Mouse (Mus musculus) urinary bladder, adult 2 months (tissue): Measurements from ENCODE around the gene Rad51c. TPM values are rescaled to one million over a fixed set of nuclear protein-coding genes. Genes with fewer than 3 reads are reported as not detected.
"Not testable (repeated sequence)": the region's sequence is repeated elsewhere in the genome, so short reads cannot be mapped to it uniquely, and the experiment has no call there.

Experiments used
- DNase-seq: peaks from one replicate; pipeline ENCODE4 v3.0.0; 2022; ENCODE audit warnings: low spot score
- polyA plus RNA-seq: library from polyadenylated mRNA; depleted of rRNA; stranded (reverse); fragments of >200 nt; gene quantifications from 2 replicates; pipeline ENCODE4 v1.2.3, GENCODE M21; 2012

The Rad51c gene
- polyA plus RNA-seq, 1 experiment = 1.2 TPM

DNA sequence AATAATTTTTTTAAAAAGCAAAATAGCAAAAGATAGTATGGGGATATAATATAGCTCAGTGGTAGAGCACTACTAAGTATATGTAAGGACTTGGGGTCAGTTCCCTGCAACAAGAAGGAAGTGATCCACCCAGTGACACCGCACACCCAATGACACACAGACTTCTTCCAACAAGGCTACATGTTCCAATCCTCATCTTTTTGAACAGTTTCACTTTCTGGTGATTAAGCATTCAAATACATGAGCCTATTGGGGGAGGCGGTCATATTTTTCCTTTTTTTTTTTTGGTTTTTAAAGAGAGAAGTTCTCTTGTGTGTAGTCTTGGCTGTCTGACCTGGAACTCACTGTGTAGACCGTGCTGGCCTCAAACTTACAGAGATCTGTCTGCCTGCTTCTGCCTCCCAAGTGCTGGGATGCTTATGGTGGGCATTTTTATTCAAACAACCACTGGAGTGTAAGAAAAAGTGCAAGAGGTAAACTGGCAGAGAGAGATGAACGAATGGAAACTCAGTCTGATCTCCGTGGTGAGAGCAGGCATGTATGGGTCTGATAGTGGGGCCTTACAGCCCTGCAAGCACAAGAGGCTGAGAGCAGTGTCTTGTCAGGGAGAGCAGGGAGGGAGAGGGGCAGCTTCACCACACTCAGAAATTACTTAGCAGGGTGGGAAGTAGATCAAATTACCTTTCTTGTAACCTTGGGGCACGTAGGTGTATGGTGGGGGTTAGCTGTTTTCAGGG, 28.3 kb upstream of the Rad51c start:
- DNase-seq = no peak

DNA sequence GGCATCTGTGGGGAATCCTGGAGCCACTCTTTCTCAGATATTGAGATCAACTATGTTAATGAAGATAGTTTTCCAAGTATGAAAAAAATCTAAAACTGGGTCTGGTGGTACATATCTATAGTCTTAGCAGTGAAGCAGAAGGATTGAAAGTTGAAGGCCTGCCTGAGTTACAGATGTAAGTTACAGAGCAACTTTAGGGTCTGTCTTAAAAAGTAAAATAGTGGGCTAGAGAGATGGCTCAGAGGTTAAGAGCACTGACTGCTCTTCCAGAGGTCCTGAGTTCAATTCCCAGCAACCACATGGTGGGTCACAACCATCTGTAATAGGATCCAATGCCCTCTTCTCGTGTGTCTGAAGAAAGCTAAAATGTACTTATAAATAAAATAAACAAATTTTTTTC, 27.7 kb upstream of the Rad51c start:
- no peak for DNase-seq

DNA sequence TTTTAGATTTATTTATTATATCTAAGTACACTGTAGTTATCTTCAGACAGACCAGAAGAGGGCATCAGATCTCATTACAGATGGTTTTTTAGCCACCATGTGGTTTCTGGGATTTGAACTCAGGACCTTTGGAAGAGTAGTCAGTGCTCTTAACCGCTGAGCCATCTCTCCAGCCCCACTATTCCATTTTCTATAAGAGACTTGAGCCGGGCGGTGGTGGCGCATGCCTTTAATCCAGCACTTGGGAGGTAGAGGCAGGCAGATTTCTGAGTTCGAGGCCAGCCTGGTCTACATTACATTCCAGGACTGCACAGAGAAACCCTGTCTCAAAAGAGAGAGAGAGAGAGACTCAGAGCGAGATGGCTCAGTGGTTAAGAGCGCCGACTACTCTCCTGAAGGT, 27.1 kb upstream of the Rad51c start:
- DNase-seq = not testable (repeated sequence)

DNA sequence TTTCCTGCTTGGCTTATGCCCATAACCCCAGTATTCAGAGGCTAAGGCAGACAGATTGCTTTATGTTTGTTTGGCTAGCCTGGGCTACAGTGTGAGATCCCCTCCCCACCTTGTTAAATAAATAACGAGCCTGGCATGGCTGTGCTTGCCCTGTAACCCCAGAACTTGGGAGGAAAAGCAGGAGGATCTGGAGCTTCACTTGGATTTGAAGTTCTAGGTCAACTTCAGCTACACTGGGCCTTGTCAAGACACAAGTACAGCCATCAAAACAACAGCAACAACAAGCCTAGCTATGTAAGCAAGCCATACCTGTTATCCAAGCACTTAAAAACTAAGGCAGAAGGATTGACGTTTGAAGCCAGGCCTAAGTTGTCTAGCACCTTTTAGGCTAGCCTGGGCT, 25.6 kb upstream of the Rad51c start:
- DNase-seq = no peak

DNA sequence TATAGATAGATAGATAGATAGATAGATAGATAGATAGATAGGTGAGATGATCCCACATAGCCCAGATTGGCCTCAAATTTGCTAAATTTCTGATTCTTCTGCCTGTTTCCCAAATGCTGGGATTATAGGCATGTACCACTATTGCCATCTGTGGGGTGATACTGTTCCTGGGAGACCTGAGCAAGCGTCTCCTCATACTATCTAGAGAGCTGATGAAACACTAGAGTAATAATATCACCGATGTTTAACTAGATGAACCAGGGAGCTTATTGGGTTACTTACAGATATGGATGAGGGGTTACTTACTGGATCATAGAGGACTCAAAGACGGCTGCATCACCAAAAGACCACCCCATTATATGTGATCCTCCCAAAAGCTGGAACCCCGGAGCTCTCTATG, 24.6 kb upstream of the Rad51c start:
- no peak for DNase-seq

DNA sequence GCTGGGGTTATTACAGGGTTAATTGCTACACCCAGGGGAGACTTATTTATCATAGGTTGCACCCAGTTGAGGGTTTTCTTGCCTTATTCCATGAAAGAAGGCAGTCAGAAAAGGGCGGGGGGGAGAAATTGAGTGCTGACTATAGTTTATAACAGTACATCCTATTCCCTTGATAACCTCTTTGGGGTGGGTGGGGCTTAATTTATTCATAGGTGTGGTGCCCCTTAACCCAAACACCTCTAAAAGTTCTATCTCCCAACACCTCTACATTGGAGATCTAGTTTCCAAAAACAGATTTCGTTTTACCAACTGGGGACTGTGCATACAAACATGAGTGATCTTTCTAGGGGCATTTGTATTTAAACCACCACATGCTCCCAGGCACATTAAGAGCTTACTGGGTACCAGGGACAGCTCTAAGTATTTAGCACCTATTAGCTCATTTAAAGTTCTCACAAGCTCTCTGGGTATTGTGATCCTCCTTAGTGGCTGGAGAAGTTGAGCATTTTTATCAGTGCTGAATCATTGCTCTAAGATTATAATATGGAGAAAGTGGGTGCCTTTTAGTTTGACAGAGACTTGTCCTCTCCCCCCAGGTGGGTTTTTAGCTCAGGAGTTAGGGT, 23.4 kb upstream of the Rad51c start:
- no peak for DNase-seq

DNA sequence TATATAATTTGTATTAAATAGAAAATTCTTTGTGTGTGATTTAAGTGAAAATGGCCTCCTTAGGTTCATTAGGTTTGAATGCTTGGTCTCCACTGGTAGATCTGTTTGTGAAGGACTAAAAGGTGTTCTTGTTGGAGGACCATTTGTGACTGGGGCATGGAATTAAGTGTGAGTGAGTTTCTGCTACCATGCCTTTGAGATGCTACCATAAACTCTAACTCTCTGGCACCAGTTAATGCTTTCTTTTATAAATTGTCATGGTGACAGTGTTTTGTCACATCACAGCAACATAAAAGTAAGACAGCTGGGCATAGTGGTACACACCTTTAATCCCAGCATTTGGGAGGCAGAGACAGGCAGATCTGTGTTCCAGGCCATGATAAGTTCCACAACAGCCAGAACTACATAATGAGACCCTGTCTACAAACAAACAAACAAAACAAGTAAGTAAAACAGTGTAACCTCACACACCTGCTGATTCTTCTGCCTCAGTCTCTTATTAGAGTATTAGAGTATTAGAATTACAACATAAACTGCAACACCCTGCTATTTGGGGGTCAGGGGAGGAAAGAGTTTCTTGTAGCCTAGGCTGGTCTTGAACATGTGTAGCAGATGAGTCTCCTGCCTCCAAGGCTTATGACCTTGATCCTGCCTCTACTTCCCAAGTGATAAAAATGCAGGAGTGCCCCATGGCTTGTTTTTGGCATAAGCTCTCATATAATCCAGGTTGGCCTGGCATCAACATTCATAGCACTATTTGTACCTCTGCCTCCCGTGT, 22.7 kb upstream of the Rad51c start:
- DNase-seq = no peak

DNA sequence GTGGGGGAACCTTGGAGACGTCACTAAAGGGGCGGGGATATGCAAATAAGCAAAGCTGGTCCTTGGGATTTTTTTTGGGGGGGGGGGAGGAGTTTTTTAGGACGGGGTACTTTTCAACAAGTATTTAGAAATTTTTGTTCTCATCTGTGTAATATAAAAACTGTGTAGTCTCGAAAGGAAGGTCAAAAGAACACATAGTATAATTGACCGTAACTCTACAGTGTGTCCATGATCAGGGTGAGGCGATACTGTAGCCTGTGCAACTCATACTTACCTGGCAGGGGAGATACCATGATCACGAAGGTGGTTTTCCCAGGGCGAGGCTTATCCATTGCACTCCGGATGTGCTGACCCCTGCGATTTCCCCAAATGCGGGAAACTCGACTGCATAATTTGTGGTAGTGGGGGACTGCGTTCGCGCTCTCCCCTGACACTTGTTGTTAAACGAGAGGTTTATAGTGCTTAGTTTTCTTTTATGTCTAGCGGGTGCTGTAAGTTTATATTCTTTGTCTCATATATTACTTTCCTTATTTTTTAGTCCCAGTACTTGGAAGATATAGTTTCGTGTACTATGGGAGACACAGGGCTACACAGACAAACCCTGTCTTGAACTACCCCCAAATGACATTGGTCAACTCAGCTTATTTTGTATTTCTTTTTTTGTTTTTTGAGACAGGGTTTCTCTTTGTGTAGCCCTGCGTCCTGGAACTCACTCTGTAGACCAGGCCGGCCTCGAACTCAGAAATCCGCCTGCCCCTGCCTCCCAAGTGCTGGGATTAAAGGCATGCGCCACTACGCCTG, 21.9 kb upstream of the Rad51c start:
- DNase-seq = peak; percentile 61

DNA sequence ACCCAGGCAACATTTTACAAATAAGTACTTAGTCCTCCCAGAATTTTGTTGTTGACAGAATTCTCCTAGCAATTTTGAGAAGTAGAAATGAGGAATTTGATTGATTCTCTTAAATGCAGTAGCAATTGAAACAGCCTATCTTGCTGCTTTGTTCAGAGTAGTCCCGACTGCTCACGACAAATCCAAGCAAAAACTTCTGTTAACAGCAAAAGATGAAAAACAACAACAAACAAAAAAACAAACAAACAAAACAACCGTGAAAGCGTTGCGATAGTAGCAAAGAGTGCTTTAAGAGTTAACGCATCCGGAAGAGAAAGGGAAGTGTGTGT, 21.3 kb upstream of the Rad51c start:
- no peak for DNase-seq

DNA sequence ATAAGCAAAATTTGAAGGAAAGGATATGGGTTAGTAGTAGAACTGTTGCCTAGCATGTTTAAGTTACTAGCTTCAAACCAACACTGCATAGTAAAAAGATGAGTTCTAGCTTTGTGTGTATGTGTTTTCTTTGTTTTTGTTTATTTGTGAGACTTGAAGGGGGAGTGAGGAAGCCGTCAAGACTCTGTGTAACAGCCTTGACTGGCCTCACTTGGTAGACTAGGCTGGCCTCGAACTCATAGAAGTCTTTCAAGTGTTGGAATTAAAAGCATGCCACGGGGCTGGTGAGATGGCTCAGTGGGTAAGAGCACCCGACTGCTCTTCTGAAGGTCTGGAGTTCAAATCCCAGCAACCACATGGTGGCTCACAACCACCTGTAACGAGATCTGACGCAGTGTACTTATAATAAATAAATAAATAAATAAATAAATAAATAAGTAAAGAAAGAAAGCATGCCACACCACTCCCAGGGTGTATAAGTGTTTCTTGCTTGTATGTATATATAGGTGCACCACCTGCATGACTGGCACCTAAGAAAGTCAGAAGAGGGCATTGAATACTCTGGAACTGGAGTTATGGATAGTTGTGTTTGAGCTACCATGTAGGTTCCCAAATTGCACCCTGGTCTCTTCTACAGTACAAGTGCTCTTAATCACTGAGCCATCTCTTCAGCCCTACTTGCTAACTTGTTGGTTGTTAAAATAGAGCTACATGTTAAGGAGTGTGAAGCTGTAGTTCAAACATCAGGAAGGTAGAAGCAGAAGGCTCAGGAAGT, 19.0 kb upstream of the Rad51c start:
- no peak for DNase-seq

DNA sequence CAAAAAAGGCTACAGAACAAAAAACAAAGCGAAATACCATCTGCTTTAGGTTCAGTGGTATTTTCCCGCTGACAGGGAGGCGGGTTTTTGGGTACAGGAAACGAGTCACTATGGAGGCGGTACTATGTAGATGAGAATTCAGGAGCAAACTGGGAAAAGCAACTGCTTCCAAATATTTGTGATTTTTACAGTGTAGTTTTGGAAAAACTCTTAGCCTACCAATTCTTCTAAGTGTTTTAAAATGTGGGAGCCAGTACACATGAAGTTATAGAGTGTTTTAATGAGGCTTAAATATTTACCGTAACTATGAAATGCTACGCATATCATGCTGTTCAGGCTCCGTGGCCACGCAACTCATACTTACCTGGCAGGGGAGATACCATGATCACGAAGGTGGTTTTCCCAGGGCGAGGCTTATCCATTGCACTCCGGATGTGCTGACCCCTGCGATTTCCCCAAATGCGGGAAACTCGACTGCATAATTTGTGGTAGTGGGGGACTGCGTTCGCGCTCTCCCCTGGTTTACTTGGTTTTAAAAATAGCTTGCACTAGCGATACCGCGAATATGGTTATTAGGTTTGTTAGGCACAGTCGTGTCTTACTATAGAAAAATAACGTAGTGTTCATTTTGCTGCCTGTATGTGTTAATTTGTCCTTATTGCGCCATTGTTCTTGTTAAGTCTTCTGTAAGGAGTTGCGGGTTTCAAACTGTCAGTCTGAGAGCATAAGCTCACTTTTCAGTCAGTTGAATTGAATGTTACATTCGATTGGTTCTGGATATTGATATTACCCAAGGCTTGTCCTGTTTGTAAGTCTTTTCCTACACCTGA, 18.0 kb upstream of the Rad51c start:
- peak; percentile 67 for DNase-seq

DNA sequence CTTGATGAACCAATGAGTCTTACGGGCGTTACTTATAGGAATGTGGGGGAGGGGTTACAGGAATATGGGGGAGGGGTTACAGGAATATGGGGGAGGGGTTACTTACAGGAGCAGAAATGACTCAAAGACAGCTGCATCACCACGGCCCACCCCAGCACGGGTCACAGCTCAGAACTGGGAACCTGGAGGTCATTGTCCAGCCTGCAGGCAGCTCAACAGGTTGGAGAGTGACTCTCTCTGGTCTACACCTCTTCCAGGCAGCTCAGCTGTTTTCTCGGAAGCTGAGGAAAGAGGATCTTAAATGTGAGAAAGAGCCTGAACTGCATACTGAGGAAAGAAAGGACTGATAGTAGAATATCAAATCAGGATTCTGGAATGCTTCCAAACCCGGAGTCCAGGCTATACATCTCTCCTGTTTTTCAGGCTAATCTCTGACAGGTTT, 17.0 kb upstream of the Rad51c start:
- no peak for DNase-seq

DNA sequence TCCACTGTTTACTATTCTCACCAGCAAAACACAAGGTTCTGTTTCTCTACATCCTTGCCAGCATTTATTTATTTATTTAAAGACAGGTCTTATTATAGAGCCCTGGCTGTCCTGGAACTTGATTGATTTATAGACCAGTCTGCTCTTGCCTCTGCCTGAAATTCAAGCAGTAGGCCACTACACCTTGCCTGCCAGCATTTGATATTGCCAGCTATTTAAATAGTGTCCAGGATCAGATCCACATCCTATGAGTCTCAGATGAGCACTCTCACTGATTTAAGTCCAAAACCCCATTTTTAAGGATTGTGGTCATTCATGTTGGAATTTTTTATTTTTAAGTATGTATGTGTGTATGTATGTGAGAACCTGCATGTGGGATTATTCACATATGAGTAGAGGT, 16.1 kb upstream of the Rad51c start:
- DNase-seq = no peak

DNA sequence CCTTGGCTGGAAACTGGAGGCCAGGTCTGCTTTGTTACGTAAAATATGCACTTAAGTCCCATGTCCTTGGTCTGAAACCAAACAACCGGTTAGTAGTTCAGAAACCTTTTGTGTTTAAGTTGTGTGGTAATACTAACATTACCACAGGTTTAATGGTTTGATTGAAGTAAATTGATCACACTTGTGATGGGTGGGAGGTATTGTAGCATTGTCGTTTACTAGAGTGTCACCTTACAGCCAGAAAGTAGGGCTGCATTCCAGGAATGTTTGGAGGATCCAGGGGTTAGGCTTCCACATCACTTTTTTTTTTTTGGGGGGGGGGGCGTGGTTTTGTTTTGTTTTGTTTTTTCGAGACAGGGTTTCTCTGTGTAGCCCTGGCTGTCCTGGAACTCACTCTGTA, 11.4 kb upstream of the Rad51c start:
- DNase-seq = no peak

DNA sequence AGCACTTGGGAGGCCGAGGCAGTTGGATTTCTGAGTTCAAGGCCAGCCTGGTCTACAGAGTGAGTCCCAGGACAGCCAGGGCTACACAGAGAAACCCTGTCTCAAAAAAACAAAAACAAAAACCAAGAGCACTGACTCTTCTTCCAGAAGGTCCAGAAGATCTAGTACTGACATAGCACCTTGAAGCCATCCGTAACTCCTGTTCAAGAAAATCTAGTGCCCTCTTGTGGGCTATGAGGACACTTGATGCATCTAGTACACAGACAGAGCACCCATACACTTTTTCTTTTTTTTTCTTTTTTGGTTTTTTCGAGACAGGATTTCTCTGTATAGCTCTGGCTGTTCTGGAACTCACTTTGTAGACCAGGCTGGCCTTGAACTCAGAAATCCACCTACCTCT, 8.7 kb upstream of the Rad51c start:
- not testable (repeated sequence) for DNase-seq

DNA sequence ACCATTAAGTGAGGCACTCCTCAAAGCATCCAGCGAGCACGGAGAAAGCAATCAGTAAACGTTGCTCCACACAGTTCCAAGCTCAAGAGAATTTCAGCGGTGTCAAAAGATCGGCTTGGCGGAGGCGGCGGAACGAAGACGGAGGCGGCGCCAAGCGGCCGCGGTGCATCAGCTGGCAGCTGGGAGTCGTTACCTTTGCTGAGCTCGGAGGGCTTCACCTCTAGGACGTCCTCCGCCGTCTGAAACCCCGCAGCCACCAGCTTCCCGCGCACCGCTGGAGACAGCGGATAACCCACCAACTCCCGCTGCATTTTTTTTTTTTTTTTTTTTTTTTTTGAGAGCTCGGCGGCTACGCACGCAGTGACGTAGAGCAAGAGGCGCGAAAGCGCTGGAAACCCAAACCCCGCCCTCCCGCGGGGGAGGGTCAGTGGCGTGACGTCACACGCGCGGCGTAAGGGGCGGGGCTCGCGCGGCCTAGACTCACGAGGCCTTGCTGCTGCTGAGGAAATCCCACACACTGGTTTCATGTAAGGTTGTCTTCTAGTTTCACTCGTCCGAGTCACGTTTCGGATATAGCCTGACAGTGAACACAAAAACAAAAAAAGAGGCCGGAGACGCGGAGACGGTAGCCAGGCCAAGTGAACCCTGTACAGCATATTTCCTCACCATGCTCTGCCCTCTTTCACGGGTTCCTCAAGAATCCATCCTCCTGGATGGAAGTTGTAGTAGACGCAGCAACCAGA, 472 bp downstream of the Rad51c start:
- peak; percentile 93 for DNase-seq

DNA sequence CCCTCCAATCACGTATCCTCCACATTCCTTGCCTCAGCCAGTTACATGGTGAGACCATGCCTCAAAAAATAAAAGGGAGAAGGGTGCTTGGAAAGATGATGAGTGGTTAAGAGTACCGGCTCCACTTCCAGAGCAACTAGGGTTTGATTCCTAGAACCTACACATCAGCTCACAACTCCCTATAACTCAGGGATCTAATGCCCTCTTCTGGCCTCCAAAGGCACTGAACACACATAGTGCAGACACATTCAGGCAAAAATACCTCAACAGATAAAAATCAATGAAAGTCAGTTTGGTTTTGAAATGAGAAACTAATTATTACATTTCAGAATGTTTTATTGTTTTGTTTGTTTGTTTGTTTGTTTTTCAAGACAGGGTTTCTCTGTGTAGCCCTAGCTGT, 6.4 kb downstream of the Rad51c start:
- DNase-seq = no peak

DNA sequence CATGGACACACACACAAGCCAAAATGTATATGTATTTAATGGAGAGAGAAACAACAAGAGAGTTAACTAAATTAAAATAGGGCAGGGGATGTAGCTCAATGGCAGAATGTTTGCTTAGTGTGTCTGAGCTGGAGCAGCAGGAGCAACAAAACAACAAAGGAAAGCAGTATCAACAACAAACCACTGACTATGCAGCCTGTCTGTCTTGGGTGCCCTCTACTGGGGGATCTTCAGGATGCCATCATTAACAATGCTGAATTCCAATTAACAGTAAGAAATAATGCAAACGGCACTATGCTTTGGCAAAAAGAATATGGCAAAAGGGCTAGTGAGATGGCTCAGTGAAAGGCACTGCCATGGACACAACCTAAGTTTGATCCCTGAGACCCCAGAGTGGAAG, 10.9 kb downstream of the Rad51c start:
- no peak for DNase-seq

DNA sequence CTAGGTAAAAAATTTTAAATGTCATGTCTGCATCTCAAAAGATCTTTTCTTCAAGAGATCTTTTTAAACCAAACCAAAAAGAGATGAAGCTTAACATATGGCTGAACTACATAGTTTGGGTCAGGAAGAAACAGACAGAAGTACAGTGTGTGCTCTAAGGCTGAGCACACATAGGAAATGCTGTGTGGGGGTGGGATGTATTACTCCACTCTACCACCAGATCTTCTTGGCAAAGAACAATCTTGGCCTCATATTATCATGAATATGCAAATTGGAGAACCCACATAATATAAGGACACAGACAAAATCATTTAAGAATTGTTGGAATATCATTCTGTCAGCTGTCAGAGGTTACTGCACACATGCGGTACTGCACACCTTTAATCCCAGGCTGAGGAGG, 19.1 kb downstream of the Rad51c start:
- DNase-seq = no peak

DNA sequence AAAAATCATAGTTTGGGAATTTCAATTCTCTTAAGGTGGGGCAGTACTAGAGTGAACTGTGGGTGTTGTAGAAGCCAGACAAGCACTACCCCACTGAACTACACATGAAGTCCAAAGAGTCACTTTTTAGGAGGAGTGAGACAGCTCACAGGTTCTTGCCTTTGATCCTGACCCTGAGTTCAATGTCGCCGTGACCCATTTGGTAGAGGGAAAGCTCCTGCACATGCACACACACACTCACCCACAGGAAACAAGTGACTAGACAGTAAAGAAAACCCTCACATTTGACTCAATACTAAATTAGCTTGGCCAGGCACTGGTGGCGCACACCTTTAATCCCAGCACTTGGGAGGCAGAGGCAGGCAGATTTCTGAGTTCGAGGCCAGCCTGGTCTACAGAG, 20.2 kb downstream of the Rad51c start:
- no peak for DNase-seq
